Mouse (Mus musculus): ENCODE results near the gene Tnnc1. TPM values are rescaled to one million over a fixed set of nuclear protein-coding genes. Genes with fewer than 3 reads are reported as not detected.

The Tnnc1 gene
- polyA plus RNA-seq, 1 experiment from 2014 or later, result 1.3 TPM

DNA sequence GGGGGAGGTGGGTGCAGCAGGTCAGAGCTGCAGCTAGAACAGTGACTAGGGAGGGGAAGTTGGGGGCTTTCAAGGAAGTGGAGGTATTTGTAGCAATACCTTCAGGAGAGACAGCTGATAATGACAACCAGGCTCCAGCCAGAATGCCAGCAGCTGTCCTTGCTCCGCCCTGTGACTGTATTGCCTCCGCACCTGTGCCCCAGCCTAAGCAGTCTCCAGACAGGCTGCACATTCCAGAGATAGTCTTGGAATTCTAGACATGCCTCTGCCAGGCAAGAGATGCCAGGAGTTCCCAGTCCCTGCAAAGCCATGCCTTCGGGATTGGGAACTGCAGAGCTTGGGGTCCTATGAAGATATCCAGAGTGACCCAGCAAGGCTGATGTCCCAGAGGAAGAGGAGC, 4.4 kb downstream of the Tnnc1 start:
- H3K4me2 ChIP-seq (replicated peaks; ENCODE audit: low read depth, low read length), result no peak overlapping the region
- H3K9ac ChIP-seq (replicated peaks; ENCODE audit: low read depth, low read length), result no peak overlapping the region
- H3K4me3 ChIP-seq (ENCODE audit: low read depth, low read length), result no peak overlapping the region
- 61% methylated on average over 3 of the region's 3 CpGs for WGBS
- H3K27ac ChIP-seq (ENCODE audit: low read length), result no peak overlapping the region
- H3K36me3 ChIP-seq (ENCODE audit: control insufficient read depth, insufficient read depth, low read length), result no peaks in the 10 kb centered on the region
- no peaks in the 10 kb centered on the region for H3K27me3 ChIP-seq (ENCODE audit: control insufficient read depth, insufficient read depth, low read length)
- no peak for ATAC-seq (ENCODE audit: insufficient number of reproducible peaks, insufficient read depth, low FRiP score, low read depth)
- H3K9me3 ChIP-seq (ENCODE audit: control insufficient read depth, low read depth, low read length), result no peaks in the 10 kb centered on the region
- H3K4me1 ChIP-seq (ENCODE audit: control insufficient read depth, insufficient read depth, low read length), result no peaks in the 10 kb centered on the region

DNA sequence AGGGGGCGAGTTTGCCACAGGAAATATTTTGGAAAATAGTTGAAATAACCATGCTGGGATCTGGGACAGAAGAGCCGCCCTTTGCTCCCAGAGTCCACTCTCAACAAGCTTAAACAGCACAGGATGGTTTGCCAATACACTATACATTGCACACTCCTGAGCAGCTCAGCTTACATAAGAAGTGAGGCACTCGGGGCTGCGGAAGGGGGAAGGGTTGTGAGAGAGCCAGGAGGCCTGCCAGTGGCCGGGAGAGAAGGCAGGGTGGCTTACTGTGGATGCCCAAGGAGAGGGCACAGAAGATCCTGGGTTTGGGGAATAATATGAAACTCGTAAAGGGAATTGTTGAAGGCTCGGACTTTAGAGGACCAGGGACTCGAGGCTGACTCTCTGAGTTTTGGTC, 5.8 kb downstream of the Tnnc1 start:
- no peak for ATAC-seq (ENCODE audit: insufficient number of reproducible peaks, insufficient read depth, low FRiP score, low read depth)
- 71% methylated on average over 8 of the region's 8 CpGs for WGBS
- no peaks in the 10 kb centered on the region for H3K36me3 ChIP-seq (ENCODE audit: control insufficient read depth, insufficient read depth, low read length)
- H3K4me1 ChIP-seq (ENCODE audit: control insufficient read depth, insufficient read depth, low read length), result 0 out of 2 replicates have a peak, but pooled peaks cover 3% of the 10 kb centered on the region
- H3K27me3 ChIP-seq (ENCODE audit: control insufficient read depth, insufficient read depth, low read length), result no peaks in the 10 kb centered on the region
- no peak overlapping the region for H3K4me3 ChIP-seq (ENCODE audit: low read depth, low read length)
- H3K9ac ChIP-seq (replicated peaks; ENCODE audit: low read depth, low read length), result no peak overlapping the region
- H3K27ac ChIP-seq (ENCODE audit: low read length), result no peak overlapping the region
- no peaks in the 10 kb centered on the region for H3K9me3 ChIP-seq (ENCODE audit: control insufficient read depth, low read depth, low read length)
- H3K4me2 ChIP-seq (replicated peaks; ENCODE audit: low read depth, low read length), result no peak overlapping the region

GRCm38 (mm10) chr14:31214684-31215083, 6.6 kb downstream of the Tnnc1 start:
- no peaks in the 10 kb centered on the region for H3K9me3 ChIP-seq (ENCODE audit: control insufficient read depth, low read depth, low read length)

DNA sequence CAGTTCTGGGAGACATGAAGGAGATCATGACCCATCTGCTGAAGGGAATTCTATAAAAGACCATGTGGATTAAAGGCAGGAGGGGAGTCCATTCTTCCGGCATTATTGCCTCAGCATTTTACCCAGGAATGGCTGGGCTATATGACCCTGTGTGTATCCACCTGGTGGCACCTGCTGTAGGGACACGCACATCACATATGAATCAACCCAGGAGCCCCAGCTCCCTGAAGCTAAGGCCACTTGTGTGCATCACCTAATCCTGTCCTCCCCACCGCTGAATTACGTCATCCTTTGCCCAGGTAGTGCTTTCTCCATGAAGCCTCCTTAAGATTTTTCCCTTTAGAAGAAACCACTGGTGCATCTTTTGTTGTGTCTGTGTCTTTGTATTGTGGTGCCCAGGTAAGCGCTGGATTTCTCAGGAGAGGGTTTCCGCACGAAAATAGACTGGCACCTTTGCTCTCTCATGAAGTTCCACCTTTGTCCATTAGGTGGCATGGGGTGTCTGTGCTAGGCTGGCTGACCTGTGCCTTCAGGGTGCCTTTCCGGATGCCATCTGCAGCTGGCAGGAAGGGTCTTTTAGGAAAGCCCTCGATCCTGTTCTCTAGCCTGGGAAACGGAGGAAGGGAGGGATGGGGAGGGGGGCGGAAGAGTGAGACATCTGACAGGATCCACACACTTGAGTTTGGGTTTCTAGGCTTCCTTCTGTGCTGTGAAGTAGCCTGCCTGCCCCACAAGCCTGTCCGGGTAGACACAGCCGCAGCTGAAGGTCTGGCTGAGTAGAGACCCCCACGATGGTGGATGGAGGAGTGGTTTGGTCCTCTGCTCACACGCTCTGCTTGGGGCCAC, 7.3 kb downstream of the Tnnc1 start:
- WGBS, result 31% methylated on average over 15 of the region's 15 CpGs

More at GRCm38 (mm10) chr14:31214684-31215083, 6.6 kb downstream of the Tnnc1 start:
- Histone ChIP-seq H3K36me3 (ENCODE audit: control insufficient read depth, insufficient read depth, low read length) (no peaks in the 10 kb centered on the region), H3K27ac (ENCODE audit: low read length) (no peak overlapping the region), H3K4me2 (replicated peaks; ENCODE audit: low read depth, low read length) (no peak overlapping the region), H3K4me3 (ENCODE audit: low read depth, low read length) (no peak overlapping the region), H3K9ac (replicated peaks; ENCODE audit: low read depth, low read length) (no peak overlapping the region), H3K4me1 (ENCODE audit: control insufficient read depth, insufficient read depth, low read length) (0 out of 2 replicates have a peak, but pooled peaks cover 3% of the 10 kb centered on the region), H3K27me3 (ENCODE audit: control insufficient read depth, insufficient read depth, low read length) (no peaks in the 10 kb centered on the region)
- ATAC-seq (ENCODE audit: insufficient number of reproducible peaks, insufficient read depth, low FRiP score, low read depth), result no peak
- 88% methylated on average over 3 of the region's 3 CpGs for WGBS

GRCm38 (mm10) chr14:31216846-31217245, 8.7 kb downstream of the Tnnc1 start, which contains the start of gene Nisch:
TSS of gene Nisch (minus strand) at chr14:31216946.
- 84% methylated on average over 2 of the region's 2 CpGs for WGBS
- Histone ChIP-seq H3K9me3 (ENCODE audit: control insufficient read depth, low read depth, low read length) (no peaks in the 10 kb centered on the region), H3K27me3 (ENCODE audit: control insufficient read depth, insufficient read depth, low read length) (no peaks in the 10 kb centered on the region), H3K9ac (replicated peaks; ENCODE audit: low read depth, low read length) (no peak within 1 kb of the TSS), H3K27ac (ENCODE audit: low read length) (no peak within 1 kb of the TSS), H3K36me3 (ENCODE audit: control insufficient read depth, insufficient read depth, low read length) (no peaks in the 10 kb centered on the region), H3K4me1 (ENCODE audit: control insufficient read depth, insufficient read depth, low read length) (0 out of 2 replicates have a peak, but pooled peaks cover 3% of the 10 kb centered on the region), H3K4me2 (replicated peaks; ENCODE audit: low read depth, low read length) (0 out of 2 replicates have a peak within 1 kb of the TSS, but pooled peaks have one; percentile 4), H3K4me3 (ENCODE audit: low read depth, low read length) (no peak within 1 kb of the TSS)
- ATAC-seq (ENCODE audit: insufficient number of reproducible peaks, insufficient read depth, low FRiP score, low read depth), result no peak

More for the DNA sequence above, 7.3 kb downstream of the Tnnc1 start:
- no peak overlapping the region for H3K27ac ChIP-seq (ENCODE audit: low read length)
- no peaks in the 10 kb centered on the region for H3K36me3 ChIP-seq (ENCODE audit: control insufficient read depth, insufficient read depth, low read length)
- no peak overlapping the region for H3K4me3 ChIP-seq (ENCODE audit: low read depth, low read length)
- H3K27me3 ChIP-seq (ENCODE audit: control insufficient read depth, insufficient read depth, low read length), result no peaks in the 10 kb centered on the region
- no peak overlapping the region for H3K9ac ChIP-seq (replicated peaks; ENCODE audit: low read depth, low read length)
- H3K4me1 ChIP-seq (ENCODE audit: control insufficient read depth, insufficient read depth, low read length), result 0 out of 2 replicates have a peak, but pooled peaks cover 3% of the 10 kb centered on the region
- no peak overlapping the region for H3K4me2 ChIP-seq (replicated peaks; ENCODE audit: low read depth, low read length)
- ATAC-seq (ENCODE audit: insufficient number of reproducible peaks, insufficient read depth, low FRiP score, low read depth), result peak; percentile 47; the same call in 1 of the 2 replicates
- H3K9me3 ChIP-seq (ENCODE audit: control insufficient read depth, low read depth, low read length), result no peaks in the 10 kb centered on the region

- ATAC-seq (ENCODE audit: insufficient number of reproducible peaks, insufficient read depth, low FRiP score, low read depth), result peak; percentile 70
- no peak within 1 kb of the TSS for H3K4me3 ChIP-seq (ENCODE audit: low read depth, low read length)
- no peaks in the 10 kb centered on the region for H3K9me3 ChIP-seq (ENCODE audit: control insufficient read depth, low read depth, low read length)
- H3K4me2 ChIP-seq (replicated peaks; ENCODE audit: low read depth, low read length), result 0 out of 2 replicates have a peak within 1 kb of the TSS, but pooled peaks have one; percentile 4
- 0 out of 2 replicates have a peak, but pooled peaks cover 3% of the 10 kb centered on the region for H3K4me1 ChIP-seq (ENCODE audit: control insufficient read depth, insufficient read depth, low read length)
- H3K36me3 ChIP-seq (ENCODE audit: control insufficient read depth, insufficient read depth, low read length), result no peaks in the 10 kb centered on the region
- H3K9ac ChIP-seq (replicated peaks; ENCODE audit: low read depth, low read length), result no peak within 1 kb of the TSS
- no peak within 1 kb of the TSS for H3K27ac ChIP-seq (ENCODE audit: low read length)
- 8% methylated on average over 10 of the region's 11 CpGs for WGBS
- no peaks in the 10 kb centered on the region for H3K27me3 ChIP-seq (ENCODE audit: control insufficient read depth, insufficient read depth, low read length)
These were observed 9.6 kb downstream of the Tnnc1 start, which contains the start of gene Sema3g for GRCm38 (mm10) chr14:31217666-31218065. TSS of gene Sema3g (plus strand) at chr14:31217860.

GRCm38 (mm10) chr14:31226978-31227377, 18.9 kb downstream of the Tnnc1 start:
- Histone ChIP-seq H3K4me1 (ENCODE audit: control insufficient read depth, insufficient read depth, low read length) (no peaks in the 10 kb centered on the region), H3K4me2 (replicated peaks; ENCODE audit: low read depth, low read length) (no peak overlapping the region), H3K9ac (replicated peaks; ENCODE audit: low read depth, low read length) (no peak overlapping the region), H3K4me3 (ENCODE audit: low read depth, low read length) (no peak overlapping the region), H3K27me3 (ENCODE audit: control insufficient read depth, insufficient read depth, low read length) (no peaks in the 10 kb centered on the region), H3K36me3 (ENCODE audit: control insufficient read depth, insufficient read depth, low read length) (no peaks in the 10 kb centered on the region), H3K27ac (ENCODE audit: low read length) (peak overlapping the region; percentile 55; the same call in 1 of the 2 replicates), H3K9me3 (ENCODE audit: control insufficient read depth, low read depth, low read length) (no peaks in the 10 kb centered on the region)
- ATAC-seq (ENCODE audit: insufficient number of reproducible peaks, insufficient read depth, low FRiP score, low read depth), result peak; percentile 89; the same call in 1 of the 2 replicates
- 43% methylated on average over 4 of the region's 4 CpGs for WGBS

DNA sequence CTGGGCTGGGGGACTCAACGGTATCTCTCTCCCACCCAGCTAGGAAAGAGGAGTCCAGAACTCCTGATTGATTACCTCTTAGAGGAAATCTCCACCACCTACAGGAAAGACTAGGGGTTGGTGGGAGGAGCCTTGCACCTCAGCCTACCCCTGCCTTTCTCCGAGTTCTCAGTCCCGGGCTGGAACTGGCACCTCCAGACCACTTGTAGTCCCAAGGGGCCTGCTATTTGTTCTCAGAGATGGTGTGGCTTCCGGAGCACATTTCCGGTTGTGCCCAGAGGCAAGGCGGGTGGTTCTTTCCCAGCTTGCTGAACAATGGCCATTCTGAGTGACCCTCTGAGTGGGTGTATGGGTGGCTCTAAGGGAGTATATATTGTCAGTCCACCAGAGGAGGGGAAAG, 20.1 kb downstream of the Tnnc1 start:
- Histone ChIP-seq H3K4me1 (ENCODE audit: control insufficient read depth, insufficient read depth, low read length) (no peaks in the 10 kb centered on the region), H3K27ac (ENCODE audit: low read length) (peak overlapping the region; percentile 15; the same call in 1 of the 2 replicates)
- ATAC-seq (ENCODE audit: insufficient number of reproducible peaks, insufficient read depth, low FRiP score, low read depth), result no peak

More for the DNA sequence above, 20.1 kb downstream of the Tnnc1 start:
- H3K9ac ChIP-seq (replicated peaks; ENCODE audit: low read depth, low read length), result no peak overlapping the region
- H3K4me3 ChIP-seq (ENCODE audit: low read depth, low read length), result no peak overlapping the region
- WGBS, result 63% methylated on average over 6 of the region's 6 CpGs
- H3K4me2 ChIP-seq (replicated peaks; ENCODE audit: low read depth, low read length), result no peak overlapping the region
- H3K36me3 ChIP-seq (ENCODE audit: control insufficient read depth, insufficient read depth, low read length), result no peaks in the 10 kb centered on the region
- no peaks in the 10 kb centered on the region for H3K27me3 ChIP-seq (ENCODE audit: control insufficient read depth, insufficient read depth, low read length)
- H3K9me3 ChIP-seq (ENCODE audit: control insufficient read depth, low read depth, low read length), result no peaks in the 10 kb centered on the region

Measured in stomach, embryonic 14.5 days (tissue).